Mouse (Mus musculus) small intestine, adult 2 months (tissue): ENCODE measurements around the gene Fzd9.

ENCODE experiments used
- CTCF ChIP-seq: fragments of 200-500 bp; IDR thresholded peaks from 2 replicates; pipeline ENCODE4 v1.5.1; 2012; ENCODE audit warnings: low read depth, mild to moderate bottlenecking, control low read depth, inconsistent platforms, low read length, moderate library complexity, mixed read lengths; ENCODE audit not compliant: insufficient replicate concordance, insufficient read length; ENCODE audit errors: extremely low read depth
- POLR2A ChIP-seq: fragments of 200-500 bp; IDR thresholded peaks from 2 replicates; pipeline ENCODE4 v1.6.1; 2012; ENCODE audit warnings: low read depth, mild to moderate bottlenecking, control low read depth, inconsistent platforms, low read length, moderate library complexity

DNA sequence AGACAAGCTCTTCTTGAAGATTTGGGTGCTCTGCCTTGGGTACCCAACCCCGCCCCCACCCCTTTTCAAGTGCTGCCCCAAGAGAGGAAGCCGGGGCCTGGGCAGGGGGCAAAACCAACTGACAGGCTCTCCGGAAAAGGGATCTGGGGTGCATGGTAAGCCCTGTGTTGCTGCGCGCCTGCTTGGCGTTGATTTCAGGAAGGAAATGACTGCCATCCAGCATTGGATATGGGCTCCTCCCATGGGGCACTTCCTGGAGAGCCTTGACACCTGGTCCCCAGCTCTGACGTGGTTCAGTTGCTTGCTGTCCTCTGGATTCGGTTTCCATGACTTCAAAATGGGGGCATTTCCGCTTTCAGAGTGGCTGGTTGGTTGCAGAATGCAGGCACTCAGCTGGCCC lies 13.5 kb upstream of the Fzd9 start:
- no peak for TF ChIP-seq CTCF
- no peak for TF ChIP-seq POLR2A
